Mouse (Mus musculus): ENCODE measurements at regions not wholly inside any gene's neighbourhood (a gene's known extent, or its start where the extent isn't known, plus 50 kb on each side); places are given as distances from the start of the nearest gene placed in this dataset.

DNA sequence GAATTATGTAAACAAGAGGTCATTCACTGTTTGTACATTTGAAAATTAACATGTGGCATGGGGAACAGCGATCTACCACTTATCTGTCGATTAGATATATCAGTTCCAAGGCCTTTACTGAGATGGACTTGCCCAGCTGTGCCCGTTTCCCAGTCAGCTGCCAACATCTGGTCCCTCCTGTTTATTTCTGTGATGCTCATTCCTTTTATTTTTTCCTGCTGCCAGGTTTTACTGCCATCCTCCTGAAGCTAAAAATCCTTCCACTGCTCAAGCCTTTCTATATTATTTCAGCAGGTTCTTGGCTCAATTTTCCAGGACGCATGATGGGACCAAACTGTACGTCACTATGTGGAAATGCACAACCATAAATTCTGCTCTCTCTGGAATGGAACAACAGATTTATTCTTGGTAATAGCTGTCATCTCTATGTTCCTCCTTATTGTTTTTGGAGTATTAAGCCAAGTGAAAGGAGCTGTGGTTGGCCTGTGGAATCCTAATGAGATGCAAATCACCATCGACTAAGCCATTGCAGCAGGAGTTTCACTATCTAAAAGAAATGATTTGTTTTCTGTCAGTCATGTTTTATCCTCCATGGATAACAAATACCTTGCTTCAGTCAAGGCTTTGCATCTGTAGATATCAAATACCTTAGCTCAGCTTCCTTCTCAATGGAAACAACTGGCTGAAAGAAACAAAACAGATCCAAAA, 180.1 kb downstream of the Plk2 start:
- TF ChIP-seq CTCF (IDR thresholded peaks at IDR 0.05; ENCODE audit: low read depth, low read length): no peak
- TF ChIP-seq TAL1 (conservative IDR thresholded peaks at IDR 0.05; ENCODE audit: low read depth, low read length): no peak
- TF ChIP-seq GATA1 (IDR thresholded peaks at IDR 0.05; ENCODE audit: borderline replicate concordance, low read length): no peak
- TF ChIP-seq POLR2AphosphoS5 (IDR thresholded peaks at IDR 0.05; ENCODE audit: insufficient replicate concordance, low read depth, low read length): no peak
- no peak for TF ChIP-seq GATA2 (IDR thresholded peaks at IDR 0.05; ENCODE audit: borderline replicate concordance, low read depth, low read length)

Data from G1E (cell line).